Mouse (Mus musculus) mouse embryonic stem cell (cell line): ENCODE results near the gene Plpp7.

ENCODE experiments used
- in situ Hi-C, 2 experiments: fragments of 300-500 bp; cut with MboI; formaldehyde crosslinking; loops; 1 replicate in 1 of 2; 3 replicates in 1 of 2; pipeline ENCODE4 v1.14.3; 2019 to 2020; ENCODE audit warnings: low sequenced_read_pairs in 2 of 2, low pct_unique_long_range_greater_than_20kb in 1 of 2, mixed read lengths in 1 of 2; ENCODE audit not compliant: unreplicated experiment in 1 of 2

Plpp7 gene

DNA sequence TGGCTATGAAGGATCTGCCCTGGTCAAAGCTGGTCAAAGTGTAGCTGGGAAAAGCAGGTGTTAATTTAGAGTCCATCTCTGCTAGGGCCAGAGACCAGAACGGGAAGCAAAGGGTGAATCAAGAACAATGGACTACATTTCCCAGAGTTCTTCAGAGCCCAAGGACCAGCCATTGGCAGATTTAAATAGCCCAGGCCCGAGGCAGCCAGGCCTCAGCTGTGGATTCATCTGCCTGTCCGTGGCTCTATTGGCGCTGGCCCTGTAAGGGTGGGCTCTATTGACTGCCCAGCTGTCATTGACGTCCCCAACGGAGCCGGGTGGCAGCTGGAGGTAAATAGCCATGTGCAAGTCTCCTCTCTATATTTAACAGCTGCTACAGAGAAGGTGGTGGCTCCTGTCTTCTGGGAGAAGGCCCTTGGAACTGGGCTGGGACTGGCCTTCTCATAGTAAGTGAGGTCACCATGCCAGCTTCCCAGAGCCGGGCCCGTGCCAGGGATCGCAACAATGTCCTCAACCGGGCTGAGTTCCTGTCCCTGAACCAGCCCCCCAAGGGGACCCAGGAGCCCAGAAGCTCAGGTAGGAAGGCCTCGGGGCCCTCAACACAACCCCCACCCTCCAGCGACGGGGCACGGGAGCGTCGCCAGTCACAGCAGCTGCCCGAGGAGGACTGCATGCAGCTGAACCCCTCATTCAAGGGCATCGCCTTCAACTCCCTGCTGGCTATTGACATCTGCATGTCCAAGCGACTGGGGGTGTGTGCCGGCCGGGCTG lies at the start of gene Plpp7:
Plpp7 (plus strand) TSS at position 178 of the 771 bp plus-strand sequence.
- in situ Hi-C loops = no loop called here

DNA sequence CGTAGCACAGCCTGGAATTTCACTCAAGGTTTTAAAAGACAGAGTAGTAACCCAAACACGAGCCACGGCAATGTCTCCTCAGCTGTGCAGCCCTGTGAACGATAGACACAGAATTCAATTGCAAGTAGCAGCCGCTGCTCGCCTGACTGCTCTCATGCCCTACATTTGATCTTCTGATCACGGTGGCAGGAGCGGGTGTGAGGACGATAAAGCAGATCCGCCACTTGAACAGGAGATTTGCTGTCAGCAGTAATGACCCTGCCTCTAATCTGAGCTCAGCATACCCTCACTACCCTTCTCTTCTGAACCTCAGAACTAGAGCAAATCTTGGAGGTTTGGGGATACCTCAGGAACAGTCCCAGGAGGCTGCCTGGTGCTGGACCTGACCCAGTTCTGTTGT lies 49.3 kb upstream of the Plpp7 start:
- in situ Hi-C loops = no loop called here

DNA sequence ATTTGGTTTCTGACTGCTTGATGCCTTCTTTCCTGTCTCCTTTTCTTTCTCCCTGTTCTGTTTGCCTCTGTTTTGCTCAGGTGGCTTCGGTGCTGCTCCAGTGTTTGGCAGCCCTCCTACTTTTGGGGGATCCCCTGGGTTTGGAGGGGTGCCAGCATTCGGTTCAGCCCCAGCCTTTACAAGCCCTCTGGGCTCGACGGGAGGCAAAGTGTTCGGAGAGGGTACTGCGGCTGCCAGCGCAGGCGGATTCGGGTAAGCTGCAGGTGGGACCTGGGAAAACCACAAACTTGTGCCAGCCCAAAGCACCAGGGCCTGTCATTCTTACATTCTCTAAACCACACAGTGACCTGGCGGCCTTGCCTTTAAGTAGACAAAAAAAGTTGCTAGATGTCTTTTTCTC lies 48.0 kb upstream of the Plpp7 start:
- in situ Hi-C loops = no loop called here

DNA sequence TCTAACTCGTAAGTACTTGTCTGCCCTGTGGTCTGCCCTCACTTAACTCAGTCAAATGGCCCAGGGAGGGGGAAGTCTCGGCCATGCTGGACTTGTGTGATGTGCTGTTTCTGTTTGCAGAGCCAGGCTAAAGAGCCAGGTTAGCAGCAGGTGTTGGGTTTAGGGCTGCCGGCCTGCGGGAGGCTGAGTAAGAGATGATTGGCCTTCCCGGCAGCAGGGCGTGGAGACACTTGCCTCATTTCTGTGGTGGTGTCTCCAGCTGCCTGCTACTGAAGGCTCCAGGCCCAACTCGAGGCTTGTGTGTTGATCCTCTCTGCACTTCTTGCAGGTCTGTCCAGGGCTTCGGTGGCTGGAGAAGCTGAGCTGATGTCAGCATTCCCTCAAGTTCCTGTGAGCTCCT lies 43.5 kb upstream of the Plpp7 start:
- in situ Hi-C loops = no loop called here

DNA sequence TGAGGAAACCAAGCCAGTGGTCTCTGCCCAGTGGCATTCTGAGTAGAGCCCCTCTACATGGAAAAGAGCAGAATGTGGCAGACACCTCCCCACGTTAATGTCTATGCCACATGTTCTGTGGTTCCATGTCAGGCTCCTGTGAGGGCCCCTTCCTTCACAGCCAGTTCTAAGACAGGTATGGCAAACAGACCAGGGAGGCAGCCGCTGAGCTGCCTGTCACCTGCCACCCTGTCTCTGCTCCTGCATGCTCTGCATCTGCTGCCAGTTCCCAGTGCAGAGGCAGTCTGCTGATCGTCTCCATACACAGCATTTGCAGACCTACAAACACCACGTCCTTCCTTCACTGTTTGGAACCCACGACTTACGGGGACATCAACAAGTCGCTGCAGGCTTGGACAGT lies 42.9 kb upstream of the Plpp7 start:
- in situ Hi-C loops = no loop called here

DNA sequence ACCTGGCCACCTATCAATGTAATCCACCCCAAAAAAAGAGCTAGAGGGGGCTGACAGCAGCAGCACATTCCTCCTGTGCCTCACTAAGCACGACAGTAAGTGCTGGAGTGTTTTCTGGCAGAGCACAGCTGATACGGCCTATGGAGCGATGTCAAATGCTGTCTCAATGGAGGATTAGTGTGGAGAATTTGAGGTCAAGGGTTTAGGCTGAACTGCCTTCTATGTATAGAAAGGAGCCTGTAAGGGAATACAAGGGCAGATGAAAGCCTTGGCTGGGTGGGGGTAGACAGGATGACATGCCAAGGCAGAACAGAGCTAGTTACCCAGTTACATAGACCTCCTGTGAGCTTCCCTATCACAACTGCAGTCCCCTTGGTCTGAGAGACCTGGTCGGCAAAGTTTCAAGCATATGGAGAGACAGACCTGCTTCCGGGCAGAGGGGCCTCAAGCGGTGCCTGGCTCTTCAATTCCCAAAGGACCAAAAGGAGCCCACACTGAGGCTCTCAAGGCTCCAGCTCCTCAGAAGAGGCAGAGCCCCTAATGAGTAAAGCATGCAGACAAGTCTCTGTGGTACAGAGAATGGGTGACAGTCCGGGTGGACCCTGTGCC lies 39.9 kb upstream of the Plpp7 start:
- in situ Hi-C loops = no loop called here

DNA sequence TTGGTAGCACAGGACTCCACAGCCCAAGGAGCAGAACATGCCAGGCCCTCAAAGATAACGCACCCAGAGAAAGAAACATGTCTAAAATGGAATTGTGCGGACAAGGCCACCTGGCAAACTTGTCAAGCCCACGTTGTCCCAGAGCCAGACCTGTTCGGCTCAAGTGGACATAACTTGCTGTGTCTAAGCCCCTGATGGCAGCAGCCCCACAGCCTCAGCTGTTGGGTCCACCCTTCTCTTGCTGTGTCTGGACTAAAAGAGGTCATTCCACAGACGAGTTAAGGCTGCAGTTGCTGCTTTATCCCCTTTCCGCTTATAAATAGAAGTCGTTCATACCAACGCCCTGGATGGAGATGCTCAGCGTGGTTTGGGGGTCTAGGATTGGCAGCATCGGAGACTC lies 38.8 kb upstream of the Plpp7 start:
- in situ Hi-C loops = no loop called here

DNA sequence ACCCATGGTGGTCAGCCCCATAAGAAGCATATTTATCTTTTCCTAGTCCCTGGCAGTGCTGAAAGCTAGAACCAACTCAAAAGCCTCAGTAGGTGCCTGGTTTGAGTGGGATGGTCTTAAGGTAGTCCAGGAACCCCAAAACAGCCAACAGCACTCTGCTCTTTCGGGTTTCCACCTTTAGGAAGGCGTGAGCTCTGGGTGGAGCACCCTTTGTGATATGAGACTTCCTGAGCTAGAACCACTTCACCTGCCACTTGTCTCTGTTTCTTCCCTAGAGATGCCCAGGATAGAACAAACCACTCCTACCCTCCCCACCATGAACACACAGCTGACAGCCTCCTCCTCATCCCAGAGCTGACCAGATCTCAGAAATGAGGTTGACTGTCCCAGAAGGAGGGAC lies 38.0 kb upstream of the Plpp7 start:
- in situ Hi-C loops = no loop called here

DNA sequence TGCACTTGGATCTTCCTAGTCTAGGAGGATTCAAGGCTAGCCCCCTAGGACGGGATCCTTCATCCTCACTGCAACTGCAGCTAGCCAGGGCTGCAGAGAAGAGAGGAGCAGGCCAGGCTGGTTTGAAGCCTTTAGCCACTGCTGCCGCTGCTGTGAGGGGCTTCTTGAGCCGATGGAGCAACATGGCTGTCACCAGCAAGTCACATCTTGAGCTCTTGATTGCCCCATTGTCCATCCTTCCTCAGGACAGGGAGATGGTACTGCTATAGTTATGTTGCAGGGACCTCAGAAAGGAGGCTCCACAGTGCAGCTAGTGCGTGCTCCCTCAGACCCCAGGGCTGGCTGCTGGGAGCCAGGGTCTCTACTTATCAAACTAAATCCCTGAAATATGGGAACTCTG lies 37.5 kb upstream of the Plpp7 start:
- in situ Hi-C loops = no loop called here

DNA sequence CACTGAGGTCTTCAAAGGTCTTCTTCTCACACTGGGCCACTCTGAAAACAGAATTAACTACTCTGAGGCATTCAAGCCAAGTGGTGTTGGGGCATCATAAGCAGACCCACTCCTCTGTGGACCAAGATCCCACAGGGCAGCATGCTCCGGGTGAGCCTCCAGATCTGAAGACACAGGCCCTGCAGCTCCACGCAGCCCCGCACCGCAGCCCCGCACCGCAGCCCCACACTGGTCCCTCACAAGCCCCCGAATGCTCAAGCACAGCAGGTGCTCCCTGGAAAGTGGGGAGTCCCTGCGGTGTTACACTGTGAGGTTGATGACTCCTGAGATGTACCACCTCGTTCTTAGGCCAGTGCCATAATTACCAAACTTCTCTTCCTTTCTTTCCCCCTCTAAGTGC lies 37.1 kb upstream of the Plpp7 start:
- in situ Hi-C loops = no loop called here

DNA sequence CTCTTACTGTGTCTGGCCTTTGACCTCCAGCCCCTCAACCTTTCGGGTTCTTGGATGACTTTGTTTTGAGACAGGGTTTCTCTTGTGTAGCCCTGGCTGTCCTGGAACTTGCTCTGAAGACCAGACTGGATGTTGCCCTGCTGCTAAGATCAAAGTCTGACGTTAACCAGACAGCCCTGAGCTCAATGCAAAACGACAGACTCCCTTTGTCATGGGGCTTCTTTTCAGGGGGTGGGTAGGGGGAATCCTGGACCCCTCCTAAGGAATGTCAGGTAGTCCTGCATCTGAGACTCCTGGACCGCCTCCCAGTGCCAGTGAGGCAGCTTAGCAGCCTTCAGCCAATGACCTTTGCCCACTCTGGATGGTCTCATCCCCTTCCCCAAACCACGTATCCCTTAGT lies 36.6 kb upstream of the Plpp7 start:
- in situ Hi-C loops = no loop called here

DNA sequence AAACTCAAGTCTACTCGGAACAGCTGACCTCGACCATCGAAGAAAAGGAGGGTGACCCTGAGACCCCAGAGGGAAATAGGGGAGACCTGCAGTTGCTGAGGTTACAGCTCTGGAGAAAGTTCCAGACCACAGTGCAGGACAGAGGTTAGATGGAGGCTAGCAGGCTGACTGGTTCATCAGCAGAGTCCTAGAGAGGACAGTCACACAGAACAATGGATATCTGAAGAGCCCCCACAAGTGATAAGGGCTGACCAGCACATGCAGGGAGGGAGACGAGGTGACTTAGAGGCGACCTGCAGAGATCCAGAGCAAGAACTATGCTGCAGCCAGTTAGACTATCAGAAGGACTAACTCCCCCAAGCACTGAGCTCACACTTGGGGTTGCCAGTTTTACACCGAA lies 35.7 kb upstream of the Plpp7 start:
- in situ Hi-C loops = no loop called here

DNA sequence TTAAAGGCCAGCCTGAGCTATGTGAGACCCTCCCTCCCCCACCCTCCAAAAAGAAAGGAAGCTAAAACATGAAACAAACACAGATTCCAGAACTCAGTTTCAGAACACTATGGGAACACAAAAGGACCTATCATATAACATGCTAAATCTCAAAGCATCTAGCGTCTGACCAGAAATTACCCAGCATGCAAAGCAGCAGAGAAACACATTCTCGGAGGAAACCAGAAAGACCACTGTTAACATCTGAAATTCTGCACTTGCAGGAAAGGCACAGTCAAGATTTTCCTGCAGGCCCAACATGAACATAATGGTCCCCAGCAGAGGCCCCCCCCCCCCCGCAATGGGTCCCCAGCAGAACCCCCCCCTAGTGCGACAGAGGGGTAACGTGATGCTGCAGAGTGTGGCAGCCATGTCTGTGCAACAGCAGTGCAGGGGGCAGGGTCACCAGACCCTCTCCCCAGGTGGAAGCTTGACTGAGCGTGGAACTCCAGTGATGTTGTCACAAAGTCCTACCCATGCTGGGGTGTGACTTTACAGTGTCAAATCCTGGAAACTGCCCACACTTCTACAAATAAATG lies 35.0 kb upstream of the Plpp7 start:
- in situ Hi-C loops = no loop called here

DNA sequence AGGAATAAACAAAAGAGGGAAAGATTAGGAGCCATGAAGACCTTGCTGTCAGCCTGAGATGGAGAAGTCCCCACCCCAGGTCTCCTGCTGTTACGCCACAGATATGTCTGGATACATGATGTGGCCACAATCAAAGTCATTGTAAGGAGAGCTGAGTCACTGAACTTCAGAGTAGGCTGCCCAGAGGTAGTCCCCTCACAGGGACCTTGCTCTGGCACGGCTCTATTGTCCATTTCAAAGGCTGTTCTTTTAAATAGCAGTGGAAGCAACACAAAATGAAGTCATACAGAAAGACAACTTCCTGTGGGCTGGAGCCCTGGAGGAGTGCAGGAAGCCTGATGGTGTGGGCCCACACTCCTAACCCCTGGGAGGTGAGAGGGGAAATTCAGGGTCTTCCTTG lies 34.1 kb upstream of the Plpp7 start:
- in situ Hi-C loops = no loop called here

DNA sequence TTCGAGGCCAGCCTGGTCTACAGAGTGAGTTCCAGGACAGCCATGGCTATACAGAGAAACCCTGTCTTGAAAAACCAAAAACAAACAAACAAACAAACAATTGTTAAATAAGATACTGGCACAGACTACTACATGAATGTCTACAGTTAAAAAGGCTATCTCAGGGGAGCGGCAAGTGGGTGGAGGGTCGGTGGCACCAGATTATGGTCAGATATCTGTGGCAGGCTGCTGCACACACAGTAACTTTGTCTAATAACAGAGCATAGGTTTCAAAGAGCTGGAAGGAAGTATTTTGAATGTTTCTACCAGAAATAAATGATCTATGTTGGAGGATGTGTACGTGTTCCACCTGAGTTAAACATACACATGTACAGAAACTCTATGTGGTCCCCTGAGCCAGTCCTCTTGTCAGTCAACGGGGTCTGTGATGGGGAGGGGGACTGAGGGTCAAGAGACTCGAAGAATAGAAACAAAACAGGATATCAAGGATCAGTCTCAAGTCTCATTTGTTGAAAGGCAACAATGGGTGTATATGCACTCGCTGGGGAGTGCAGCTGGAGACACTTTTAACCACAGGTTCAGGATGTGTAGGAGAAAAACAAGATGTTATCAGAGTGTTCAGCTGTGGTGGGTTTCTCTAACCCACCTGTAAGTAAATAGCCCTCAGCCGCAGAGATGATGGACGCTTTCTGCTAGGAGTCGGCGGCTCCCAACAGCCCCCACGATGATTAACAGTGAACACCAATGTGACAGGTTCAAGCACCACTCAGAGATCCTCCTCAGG lies 33.4 kb upstream of the Plpp7 start:
- in situ Hi-C loops = no loop called here

DNA sequence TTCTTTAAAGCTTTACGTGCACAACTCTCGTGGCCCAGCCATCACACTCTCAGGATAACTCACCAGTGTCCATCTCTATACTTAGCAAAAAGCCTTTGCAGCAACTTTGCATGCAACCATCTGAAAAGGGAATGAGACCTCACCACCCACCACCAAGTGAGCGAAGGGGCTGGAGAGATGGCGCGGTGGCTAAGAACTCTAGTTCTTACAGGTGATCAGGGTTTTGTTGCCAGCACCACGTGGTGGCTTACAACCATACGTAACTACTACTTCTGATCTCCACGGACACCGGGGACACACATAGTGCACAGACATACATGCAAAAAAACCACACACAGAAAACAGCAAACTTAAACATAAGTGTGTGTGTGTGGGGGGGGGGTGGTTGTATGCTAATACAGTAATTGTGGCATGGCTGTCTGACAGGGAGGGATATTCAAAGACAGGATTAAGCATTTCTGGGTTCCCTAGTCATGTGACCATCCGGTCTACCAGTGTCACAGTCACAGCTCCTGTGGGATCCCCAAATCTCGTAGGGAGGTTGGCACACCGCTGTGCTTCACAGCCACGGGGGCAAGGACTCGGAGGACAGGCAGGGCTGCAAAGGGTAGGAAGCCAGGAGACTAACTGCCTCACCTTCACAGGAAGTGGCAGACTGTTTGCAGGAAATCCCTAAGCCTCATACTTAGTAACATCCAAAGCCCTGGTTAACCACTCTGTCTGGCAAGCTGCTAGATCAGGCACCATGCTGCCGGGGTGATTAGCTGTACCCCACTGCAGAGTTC lies 32.5 kb upstream of the Plpp7 start:
- in situ Hi-C loops = no loop called here

DNA sequence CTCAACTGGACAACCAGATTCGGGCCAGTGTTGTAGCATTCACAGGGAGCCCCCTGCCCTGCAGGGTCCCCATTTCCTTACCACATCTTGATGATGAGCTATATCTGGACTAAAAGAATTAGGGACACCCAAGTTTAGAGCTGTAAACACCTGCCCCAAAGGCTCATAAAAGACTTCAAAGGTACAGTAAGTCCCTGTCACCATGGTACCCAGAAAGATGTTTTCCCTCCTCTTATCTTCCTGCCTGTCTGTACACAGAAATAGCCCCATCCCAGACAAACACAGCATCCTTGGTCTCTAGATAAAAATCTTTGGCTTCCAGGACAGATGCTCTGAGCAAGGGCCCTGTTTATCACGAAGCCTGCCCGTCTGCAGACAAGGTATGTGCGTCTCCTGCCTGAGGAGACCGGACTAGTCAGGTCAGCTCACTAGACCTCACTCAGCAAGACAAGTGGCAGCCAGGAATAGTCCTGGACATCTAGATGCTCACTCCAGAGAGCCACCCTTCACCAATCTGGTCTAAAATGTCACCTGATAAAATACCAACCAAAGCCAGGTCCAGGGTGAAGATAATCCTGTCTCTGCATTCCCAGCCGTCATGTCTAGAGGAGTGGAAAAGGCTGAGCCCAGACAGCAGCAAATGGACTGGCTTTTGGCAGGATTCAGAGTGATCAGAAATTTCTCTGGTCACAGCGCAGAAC lies 31.7 kb upstream of the Plpp7 start:
- in situ Hi-C loops = no loop called here

DNA sequence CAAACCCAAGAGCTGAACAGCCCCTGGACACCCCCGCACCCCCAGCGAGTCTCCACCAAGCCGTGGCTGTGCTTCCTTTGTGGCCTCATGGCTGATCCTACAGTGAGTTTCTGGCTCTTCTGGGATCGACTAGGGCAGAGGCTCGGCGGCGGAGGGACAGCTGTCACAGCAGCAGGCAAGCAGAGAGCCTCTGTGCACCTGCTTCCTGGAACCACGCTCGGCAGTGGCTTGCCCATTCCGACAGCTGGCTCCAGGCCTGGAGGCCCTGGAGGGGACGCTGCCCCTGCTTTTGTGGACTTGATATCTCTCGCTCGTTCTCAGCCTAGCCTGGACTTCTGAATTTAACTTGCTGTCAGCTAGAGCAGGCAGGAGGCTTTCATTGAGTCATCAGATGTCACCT lies 30.4 kb upstream of the Plpp7 start:
- in situ Hi-C loops = no loop called here
